Mouse (Mus musculus) CH12.LX (cell line): ENCODE measurements around the gene Grin3b. TPM values are rescaled to one million over a fixed set of nuclear protein-coding genes. Genes with fewer than 3 reads are reported as not detected.
A peak's percentile ranks its signal among the peaks of the same experiment; 100 is the strongest.

Experiments used
- DNase-seq: peaks from one replicate; pipeline ENCODE4 v3.0.0-alpha.2; 2013; ENCODE audit errors: extremely low read depth
- H3K27ac ChIP-seq: 2 replicates; pipeline ENCODE4 v1.5.1; 2012; ENCODE audit warnings: low read depth, mild to moderate bottlenecking, control low read depth, moderate library complexity; ENCODE audit not compliant: insufficient read depth
- H3K27me3 ChIP-seq: replicated peaks from 2 replicates; pipeline ENCODE3; 2012; ENCODE audit warnings: inconsistent platforms
- H3K36me3 ChIP-seq, 2 experiments: replicated peaks in 1 of 2; 2 replicates each; pipeline versions ENCODE3 to v1.6.1; 2012; ENCODE audit warnings: inconsistent platforms in 1 of 2, low read length in 1 of 2, mild to moderate bottlenecking in 1 of 2, mixed read lengths in 1 of 2, moderate library complexity in 1 of 2; ENCODE audit not compliant: control insufficient read depth in 1 of 2, insufficient read depth in 1 of 2
- H3K4me1 ChIP-seq, 2 experiments: 2 replicates each; pipeline ENCODE4 v1.6.1; 2012; ENCODE audit warnings: inconsistent platforms in 1 of 2, moderate library complexity in 1 of 2; ENCODE audit not compliant: insufficient read depth in 2 of 2, control insufficient read depth in 1 of 2
- H3K4me2 ChIP-seq: 2 replicates; pipeline ENCODE4 v1.6.1; 2012; ENCODE audit warnings: low read depth, mild to moderate bottlenecking, control low read depth; ENCODE audit not compliant: poor library complexity, insufficient read depth, severe bottlenecking
- H3K4me3 ChIP-seq, 3 experiments: fragments of 150-350 bp in 1 of 3; sonication (generic) in 1 of 3; replicated peaks in 1 of 3; 2 replicates each; pipeline versions ENCODE3 to v1.5.1; 2011 to 2012; ENCODE audit warnings: low read depth in 2 of 3, low read length in 2 of 3, mild to moderate bottlenecking in 2 of 3, moderate library complexity in 2 of 3, control low read depth in 1 of 3, improper control_type of control experiment in 1 of 3, inconsistent platforms in 1 of 3, mixed read lengths in 1 of 3; ENCODE audit not compliant: poor library complexity in 1 of 3
- H3K79me2 ChIP-seq: replicated peaks from 2 replicates; pipeline ENCODE4 v1.6.1; 2012; ENCODE audit warnings: mild to moderate bottlenecking, moderate library complexity; ENCODE audit not compliant: control insufficient read depth, poor library complexity, insufficient read depth, severe bottlenecking; ENCODE audit errors: extremely low read depth
- H3K9ac ChIP-seq: 2 replicates; pipeline ENCODE4 v1.6.1; 2012; ENCODE audit warnings: low read depth, mild to moderate bottlenecking, control low read depth, moderate library complexity; ENCODE audit not compliant: insufficient read depth
- H3K9me3 ChIP-seq: replicated peaks from 2 replicates; pipeline ENCODE3; 2012; ENCODE audit warnings: low read length, inconsistent platforms, mixed read lengths
- BHLHE40 ChIP-seq: IDR thresholded peaks from 2 replicates; pipeline ENCODE4 v1.6.1; 2011; ENCODE audit warnings: mild to moderate bottlenecking, low read depth, low read length, improper control_type of control experiment
- CHD2 ChIP-seq: IDR thresholded peaks from 2 replicates; pipeline ENCODE4 v1.6.1; 2011; ENCODE audit warnings: low read length, improper control_type of control experiment
- ELF1 ChIP-seq: IDR thresholded peaks from 2 replicates; pipeline ENCODE4 v1.6.1; 2014; ENCODE audit warnings: low read depth, mild to moderate bottlenecking, inconsistent platforms, low read length, improper control_type of control experiment
- GABPA ChIP-seq: IDR thresholded peaks from 2 replicates; pipeline ENCODE4 v1.6.1; 2012; ENCODE audit warnings: low read depth, low read length, improper control_type of control experiment, inconsistent platforms; ENCODE audit not compliant: insufficient replicate concordance
- HCFC1 ChIP-seq: IDR thresholded peaks from 2 replicates; pipeline ENCODE4 v1.6.1; 2012; ENCODE audit warnings: low read depth, mild to moderate bottlenecking, inconsistent platforms, low read length, improper control_type of control experiment
- IRF4 ChIP-seq: IDR thresholded peaks from 2 replicates; pipeline ENCODE4 v1.6.1; 2014; ENCODE audit warnings: low read depth, mild to moderate bottlenecking, inconsistent platforms, low read length, improper control_type of control experiment
- KAT2A ChIP-seq: IDR thresholded peaks from 2 replicates; pipeline ENCODE4 v1.6.1; 2012; ENCODE audit warnings: low read length, improper control_type of control experiment, inconsistent platforms; ENCODE audit not compliant: insufficient replicate concordance
- MAFK ChIP-seq: IDR thresholded peaks from 2 replicates; pipeline ENCODE4 v1.6.1; 2011; ENCODE audit warnings: low read length, improper control_type of control experiment; ENCODE audit not compliant: insufficient replicate concordance
- MEF2A ChIP-seq: IDR thresholded peaks from 2 replicates; pipeline ENCODE4 v1.6.1; 2014; ENCODE audit warnings: low read depth, mild to moderate bottlenecking, inconsistent platforms, low read length, improper control_type of control experiment, borderline replicate concordance
- MXI1 ChIP-seq: IDR thresholded peaks from 2 replicates; pipeline ENCODE4 v1.6.1; 2011; ENCODE audit warnings: mild to moderate bottlenecking, low read depth, low read length, improper control_type of control experiment
- MYC ChIP-seq: IDR thresholded peaks from 2 replicates; pipeline ENCODE4 v1.6.1; 2011; ENCODE audit warnings: low read depth, mild to moderate bottlenecking, improper control_type of control experiment, low read length
- PAX5 ChIP-seq: IDR thresholded peaks from 2 replicates; pipeline ENCODE4 v1.6.1; 2012; ENCODE audit warnings: low read length, inconsistent platforms, mixed read lengths
- POLR2A ChIP-seq: IDR thresholded peaks from 2 replicates; pipeline ENCODE4 v1.6.1; 2011; ENCODE audit warnings: low read depth, mild to moderate bottlenecking, improper control_type of control experiment, low read length
- RAD21 ChIP-seq: IDR thresholded peaks from 2 replicates; pipeline ENCODE4 v1.6.1; 2011; ENCODE audit warnings: low read depth, mild to moderate bottlenecking, low read length, improper control_type of control experiment, moderate library complexity
- SIN3A ChIP-seq: IDR thresholded peaks from 2 replicates; pipeline ENCODE4 v1.6.1; 2012; ENCODE audit warnings: low read length, improper control_type of control experiment, inconsistent platforms
- SMC3 ChIP-seq: IDR thresholded peaks from 2 replicates; pipeline ENCODE4 v1.6.1; 2011; ENCODE audit warnings: low read depth, low read length, improper control_type of control experiment
- USF2 ChIP-seq: conservative IDR thresholded peaks from 2 replicates; pipeline ENCODE4 v1.6.1; 2011; ENCODE audit warnings: low read depth, low read length, improper control_type of control experiment
- ZKSCAN1 ChIP-seq: IDR thresholded peaks from 2 replicates; pipeline ENCODE4 v1.6.1; 2012; ENCODE audit warnings: low read depth, inconsistent platforms, low read length, improper control_type of control experiment, borderline replicate concordance
- dilution Hi-C: fragments of 300-500 bp; cut with MboI; formaldehyde crosslinking; loops from 2 replicates; pipeline ENCODE4 v1.14.3; 2020; ENCODE audit warnings: low sequenced_read_pairs; ENCODE audit not compliant: extremely low pct_unique_long_range_greater_than_20kb, extremely low pct_ligation_motif_present
- in situ Hi-C: fragments of 300-500 bp; cut with MboI; formaldehyde crosslinking; loops from 3 replicates; pipeline ENCODE4 v1.14.3; 2019; ENCODE audit warnings: low sequenced_read_pairs, low pct_ligation_motif_present, low pct_unique_long_range_greater_than_20kb, mixed read lengths
- polyA plus RNA-seq: library from polyadenylated mRNA; unstranded; fragments of >175 nt; gene quantifications from 2 replicates; pipeline ENCODE4 v1.2.1, GENCODE M21; 2012; ENCODE audit warnings: low read depth; ENCODE audit not compliant: insufficient read length
- total RNA-seq, 2 experiments: library from RNA; depleted of rRNA; stranded (reverse); fragments of 300-350 nt in 1 of 2; fragments of >200 nt in 1 of 2; gene quantifications; 2 replicates each; pipeline ENCODE4 v1.2.3; 2012 to 2014

The Grin3b gene
- total and polyA plus RNA-seq, 3 experiments, result 0.27 to 0.59 (median 0.56) TPM

DNA sequence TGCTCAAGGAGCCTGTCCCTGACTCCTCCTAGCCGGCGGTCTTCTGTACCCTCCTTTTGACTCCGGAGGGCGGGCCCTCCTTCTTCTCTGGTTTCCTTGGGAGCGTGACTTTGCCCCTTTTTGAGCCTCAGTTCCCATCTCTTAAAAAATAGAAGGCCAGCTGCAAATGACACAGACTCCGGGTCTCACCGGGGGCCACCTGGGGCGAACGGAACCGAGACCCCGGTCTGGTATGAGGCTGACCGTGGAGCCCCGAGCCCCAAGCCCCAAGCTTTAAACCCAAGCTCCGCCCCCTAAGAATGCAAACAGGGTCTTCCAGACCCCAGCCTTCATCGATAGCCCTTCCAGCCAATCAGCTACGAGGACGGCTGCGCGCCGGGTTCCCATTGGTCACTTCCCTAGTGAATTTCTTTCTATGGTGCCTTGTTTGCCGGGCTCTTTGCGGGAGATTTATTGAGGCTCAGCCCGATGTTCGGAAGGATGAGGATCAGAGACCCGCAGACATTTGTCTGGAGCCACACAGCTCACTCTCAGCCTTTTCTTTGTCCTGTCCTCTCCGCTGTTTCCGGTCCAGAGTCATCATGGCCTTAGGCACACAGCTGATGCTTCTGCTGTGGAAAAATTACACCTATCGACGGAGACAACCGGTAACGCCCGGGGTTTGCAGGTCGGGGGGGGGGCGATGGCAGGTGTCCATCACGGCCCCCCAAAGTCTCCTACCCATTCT lies 26.7 kb downstream of the Grin3b start:
- peak; percentile 68 for DNase-seq
- H3K4me3 ChIP-seq, result peak overlapping the region; percentile 58 to 87 (median 77)
- H3K36me3 ChIP-seq, result peaks cover 16 to 67% of the 10 kb centered on the region in 2 experiments
- in situ Hi-C loops (no loop called here), dilution Hi-C loops (no loop called here)
- peak overlapping the region; percentile 63 for H3K4me2 ChIP-seq
- peaks cover 3% of the 10 kb centered on the region for H3K9me3 ChIP-seq
- no peak overlapping the region for H3K27ac ChIP-seq
- peaks cover 0 to 22% of the 10 kb centered on the region in 2 experiments; a peak in 2 of 4 replicates for H3K4me1 ChIP-seq
- TF ChIP-seq RAD21, result no peak
- no peak for TF ChIP-seq MYC
- 0 out of 2 replicates have a peak, but pooled peaks have one; percentile 3 for TF ChIP-seq IRF4
- no peak for TF ChIP-seq SIN3A
- TF ChIP-seq MEF2A, result no peak
- no peak for TF ChIP-seq CHD2
- TF ChIP-seq MXI1, result no peak
- no peak for TF ChIP-seq PAX5
- no peak; the same call in 1 of the 2 replicates for TF ChIP-seq BHLHE40
- TF ChIP-seq USF2, result no peak
- no peak for TF ChIP-seq KAT2A
- TF ChIP-seq GABPA, result no peak
- no peak for TF ChIP-seq MAFK
- TF ChIP-seq HCFC1, result no peak
- no peak for TF ChIP-seq SMC3
- peak; percentile 26; the same call in 1 of the 2 replicates for TF ChIP-seq POLR2A
- H3K27me3 ChIP-seq, result no peaks in the 10 kb centered on the region
- H3K79me2 ChIP-seq, result no peaks in the 10 kb centered on the region
- H3K9ac ChIP-seq, result peak overlapping the region; percentile 46

DNA sequence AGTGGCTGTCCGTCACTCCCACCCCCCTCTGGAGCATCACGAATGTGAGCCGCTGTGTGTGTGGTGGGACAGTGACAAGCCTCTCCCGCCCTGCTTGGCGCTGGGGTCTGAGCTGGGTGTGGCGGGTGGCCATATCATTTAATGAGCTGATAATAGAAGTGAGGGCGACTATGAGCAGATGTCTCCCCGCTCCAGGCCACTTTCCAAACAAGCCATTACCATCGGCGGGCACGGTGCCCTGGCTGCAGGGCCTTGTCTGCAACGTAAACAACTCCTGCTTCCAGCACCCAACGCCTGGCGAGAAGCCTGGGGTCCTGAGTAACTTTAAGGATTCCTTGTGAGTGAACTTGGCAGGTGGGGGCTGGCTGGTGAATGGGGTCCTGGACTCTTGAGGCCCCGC lies 27.3 kb downstream of the Grin3b start:
- H3K9me3 ChIP-seq, result no peaks in the 10 kb centered on the region
- peaks cover 0 to 22% of the 10 kb centered on the region in 2 experiments; a peak in 2 of 4 replicates for H3K4me1 ChIP-seq
- dilution Hi-C loops, result no loop called here
- H3K27ac ChIP-seq, result no peak overlapping the region
- DNase-seq, result no peak
- H3K79me2 ChIP-seq, result no peaks in the 10 kb centered on the region
- no peaks in the 10 kb centered on the region for H3K27me3 ChIP-seq
- peaks cover 10 to 67% of the 10 kb centered on the region in 2 experiments for H3K36me3 ChIP-seq
- no peak overlapping the region for H3K4me3 ChIP-seq
- H3K4me2 ChIP-seq, result no peak overlapping the region
- H3K9ac ChIP-seq, result no peak overlapping the region
- in situ Hi-C loops, result no loop called here
- TF ChIP-seq ZKSCAN1, result no peak
- no peak for TF ChIP-seq ELF1
